Mouse (Mus musculus) brain, embryonic 14.5 days (tissue): ENCODE results near the gene Pank3. TPM values are rescaled to one million over a fixed set of nuclear protein-coding genes. Genes with fewer than 3 reads are reported as not detected.

Source experiments
- DNase-seq: peaks from one replicate; pipeline ENCODE4 v3.0.0-alpha.2; 2011; ENCODE audit warnings: low read depth
- CTCF ChIP-seq: fragments of 200-500 bp; IDR thresholded peaks from 2 replicates; pipeline ENCODE4 v1.5.1; 2012; ENCODE audit warnings: inconsistent platforms, mild to moderate bottlenecking, moderate library complexity, borderline replicate concordance; ENCODE audit not compliant: insufficient read depth, insufficient read length; ENCODE audit errors: extremely low read depth
- POLR2A ChIP-seq: fragments of 200-500 bp; IDR thresholded peaks from 2 replicates; pipeline ENCODE4 v1.6.1; 2012; ENCODE audit warnings: mild to moderate bottlenecking, inconsistent platforms, borderline replicate concordance; ENCODE audit not compliant: poor library complexity, insufficient read depth, insufficient read length, severe bottlenecking; ENCODE audit errors: extremely low read depth
- polyA plus RNA-seq: library from polyadenylated mRNA; depleted of rRNA; stranded (reverse); fragments of >200 nt; gene quantifications from 2 replicates; pipeline ENCODE4 v1.2.3, GENCODE M21; 2012

The Pank3 gene
- polyA plus RNA-seq, 1 experiment = 41.0 TPM

- peak; percentile 2 for DNase-seq
- TF ChIP-seq CTCF (no peak), POLR2A (no peak)
These were observed 13.7 kb upstream of the Pank3 start for GRCm38 (mm10) chr11:35755546-35755945.

DNA sequence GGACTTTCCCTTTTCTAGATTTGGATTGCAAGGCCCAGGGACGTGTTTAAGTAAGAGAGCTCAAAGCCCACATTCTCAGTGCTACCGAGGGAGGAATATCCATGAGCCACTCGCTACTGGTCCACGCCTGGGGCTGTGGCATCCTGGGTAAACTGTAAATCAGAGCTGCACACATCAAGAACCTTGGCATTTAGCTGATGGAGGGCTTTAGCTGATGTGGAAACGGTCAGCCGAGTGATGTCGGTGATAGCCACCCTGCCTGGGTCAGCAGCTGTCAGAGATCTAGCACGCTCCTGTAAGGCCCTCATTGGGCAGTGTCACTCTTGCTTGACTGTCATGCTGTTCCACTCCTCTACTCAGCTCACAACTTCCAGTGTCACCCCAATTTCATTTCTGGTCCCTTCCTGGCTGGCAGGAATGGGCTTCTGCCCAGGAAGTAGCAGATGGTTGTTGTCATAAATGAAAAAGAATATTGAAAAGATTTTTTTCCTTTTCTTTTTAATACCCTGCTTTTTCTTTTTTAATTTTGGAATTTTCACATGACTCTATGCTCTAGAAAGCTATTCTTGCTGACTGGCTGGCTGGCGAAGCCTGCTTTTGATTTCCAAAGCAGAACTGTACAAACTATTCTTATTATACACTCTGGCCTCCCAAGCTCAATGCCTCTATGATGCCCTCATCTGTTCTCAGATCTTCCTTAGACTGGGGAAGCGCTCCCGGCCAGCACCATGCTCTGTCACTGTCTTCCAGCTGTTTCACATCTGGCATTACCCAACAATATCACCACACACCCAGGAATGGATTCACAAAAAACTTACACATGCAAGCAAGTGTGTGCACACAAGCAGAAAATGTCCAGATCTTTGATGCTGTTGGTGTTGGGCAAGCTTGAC, 12.6 kb upstream of the Pank3 start:
- TF ChIP-seq CTCF (no peak), POLR2A (no peak)
- no peak for DNase-seq

DNA sequence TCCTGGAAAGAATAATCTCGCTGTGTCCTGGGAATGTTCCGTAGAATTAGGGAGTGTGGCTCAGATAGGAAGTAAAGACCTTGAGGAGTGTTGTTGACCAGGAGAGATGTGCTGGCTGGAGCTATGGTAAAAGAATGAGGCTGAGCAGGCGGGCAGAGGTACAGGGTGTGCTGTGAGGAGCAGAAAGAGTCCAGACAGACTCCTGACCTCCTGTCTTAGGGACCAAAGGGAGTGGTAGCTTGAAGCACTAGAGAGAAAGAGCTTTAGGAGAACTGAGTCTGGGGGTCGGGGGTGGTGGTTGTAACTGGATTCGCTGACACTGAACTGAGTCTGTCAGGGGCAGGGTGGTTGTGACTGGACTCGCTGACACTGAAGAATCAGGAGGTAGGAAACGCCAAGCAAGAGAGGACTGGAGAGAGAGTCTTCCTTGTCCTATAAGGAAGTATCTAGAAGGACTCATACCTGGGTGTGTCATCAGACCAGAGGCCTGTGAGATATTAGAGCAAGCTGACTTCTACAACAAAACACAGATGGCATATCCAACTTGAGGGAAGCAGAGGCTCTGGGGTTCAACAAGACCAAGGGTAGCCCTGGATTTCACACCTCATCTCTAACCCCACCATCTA, 9.2 kb upstream of the Pank3 start:
- DNase-seq = no peak
- TF ChIP-seq CTCF = no peak
- TF ChIP-seq POLR2A = no peak

GRCm38 (mm10) chr11:35760627-35761003, 8.7 kb upstream of the Pank3 start:
- no peak for DNase-seq
- TF ChIP-seq CTCF = no peak
- TF ChIP-seq POLR2A = no peak

- DNase-seq = no peak
- TF ChIP-seq POLR2A (no peak), CTCF (no peak)
These were observed 2.4 kb upstream of the Pank3 start for GRCm38 (mm10) chr11:35766845-35767244.

DNA sequence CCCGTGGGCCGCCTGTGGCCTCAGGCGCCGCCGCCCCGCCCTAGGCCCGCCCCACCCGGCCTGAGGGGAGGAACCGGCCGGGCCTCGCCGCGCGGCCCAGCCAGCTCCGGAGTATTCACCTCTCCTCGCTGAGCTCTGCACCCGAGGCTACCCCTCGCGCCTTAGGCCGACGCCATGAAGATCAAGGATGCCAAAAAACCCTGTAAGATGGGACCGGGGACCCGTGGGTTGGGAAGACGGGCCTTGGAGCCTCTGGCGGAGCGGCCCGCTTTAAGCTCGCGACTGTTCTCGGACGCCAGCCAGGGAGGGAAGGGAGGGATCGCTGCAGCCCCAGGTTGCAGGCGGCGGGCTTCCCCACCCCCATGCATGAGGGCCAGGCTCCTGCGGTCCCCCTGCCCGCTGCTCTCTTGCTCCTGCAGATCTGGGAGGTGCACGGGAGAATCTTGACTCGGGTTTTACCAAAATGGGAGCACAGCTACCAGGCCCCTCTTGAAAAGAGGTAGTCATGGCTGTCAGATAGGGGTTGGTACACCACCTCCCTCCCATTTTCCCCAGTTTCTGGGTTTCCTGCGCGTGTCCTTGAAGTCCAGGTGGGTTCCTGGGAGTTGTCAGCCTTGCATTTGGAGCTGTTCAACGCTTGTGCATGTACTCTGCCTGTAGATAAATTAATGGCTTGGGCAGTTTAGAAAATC, 608 bp downstream of the Pank3 start:
- peak; percentile 85 for DNase-seq
- no peak for TF ChIP-seq CTCF
- no peak for TF ChIP-seq POLR2A

- TF ChIP-seq POLR2A = no peak
- TF ChIP-seq CTCF = no peak
These were observed 1.6 kb downstream of the Pank3 start for GRCm38 (mm10) chr11:35770741-35771504.

GRCm38 (mm10) chr11:35775606-35776005, 6.3 kb downstream of the Pank3 start:
- no peak for DNase-seq
- TF ChIP-seq CTCF = no peak
- TF ChIP-seq POLR2A = no peak

More at GRCm38 (mm10) chr11:35770741-35771504, 1.6 kb downstream of the Pank3 start:
- no peak for DNase-seq

- TF ChIP-seq POLR2A = no peak
- no peak for TF ChIP-seq CTCF
- DNase-seq = no peak
These were observed 7.2 kb downstream of the Pank3 start for GRCm38 (mm10) chr11:35776452-35776851.

DNA sequence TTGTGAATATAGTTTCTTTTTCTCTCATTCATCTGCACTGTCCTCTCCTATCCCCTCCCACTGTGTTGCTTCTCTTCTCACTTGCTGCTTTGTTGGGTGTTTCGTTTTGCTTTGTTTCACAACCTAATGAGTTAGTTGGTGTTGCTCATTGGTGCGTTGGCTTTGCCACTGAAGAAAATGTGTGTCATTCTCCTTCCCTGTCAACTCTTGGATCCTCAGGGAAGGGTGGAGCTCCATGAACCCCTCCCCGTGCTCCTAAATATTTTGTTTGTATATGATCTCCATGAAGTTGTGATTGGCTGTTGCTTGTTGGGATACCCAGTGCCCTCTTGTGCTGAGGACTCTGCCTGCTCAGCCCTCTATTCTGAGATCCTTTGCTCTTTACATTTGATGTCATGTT, 11.1 kb downstream of the Pank3 start:
- TF ChIP-seq POLR2A (no peak), CTCF (no peak)
- no peak for DNase-seq
